Mouse (Mus musculus): ENCODE data around the gene Wdr63.

GRCm38 (mm10) chr3:146010751-146011150, 97.2 kb downstream of the Wdr63 start:
- no peak for TF ChIP-seq POLR2A (IDR thresholded peaks at IDR 0.05; ENCODE audit: low read depth, low read length)
- TF ChIP-seq CTCF (IDR thresholded peaks at IDR 0.05; ENCODE audit: borderline replicate concordance, insufficient read depth, low read length): no peak
